Mouse (Mus musculus) gastrocnemius, postnatal 36 days (tissue): Measurements from ENCODE around the gene Epha2. TPM values are rescaled to one million over a fixed set of nuclear protein-coding genes. Genes with fewer than 3 reads are reported as not detected.

Source experiments
- DNase-seq, 2 experiments: peaks; one replicate each; pipeline ENCODE4 v3.0.0; 2022
- intact Hi-C: fragments of 180-260 bp; cut with DNase I; formaldehyde crosslinking; loops from one replicate; pipeline ENCODE4 v1.15.1; 2025
- total RNA-seq, 2 experiments: library from RNA; stranded (reverse); gene quantifications; 2 replicates each; pipeline ENCODE4 v1.2.3; 2021

The Epha2 gene
- total RNA-seq, 2 experiments from 2014 or later = 2.4 to 2.6 TPM

DNA sequence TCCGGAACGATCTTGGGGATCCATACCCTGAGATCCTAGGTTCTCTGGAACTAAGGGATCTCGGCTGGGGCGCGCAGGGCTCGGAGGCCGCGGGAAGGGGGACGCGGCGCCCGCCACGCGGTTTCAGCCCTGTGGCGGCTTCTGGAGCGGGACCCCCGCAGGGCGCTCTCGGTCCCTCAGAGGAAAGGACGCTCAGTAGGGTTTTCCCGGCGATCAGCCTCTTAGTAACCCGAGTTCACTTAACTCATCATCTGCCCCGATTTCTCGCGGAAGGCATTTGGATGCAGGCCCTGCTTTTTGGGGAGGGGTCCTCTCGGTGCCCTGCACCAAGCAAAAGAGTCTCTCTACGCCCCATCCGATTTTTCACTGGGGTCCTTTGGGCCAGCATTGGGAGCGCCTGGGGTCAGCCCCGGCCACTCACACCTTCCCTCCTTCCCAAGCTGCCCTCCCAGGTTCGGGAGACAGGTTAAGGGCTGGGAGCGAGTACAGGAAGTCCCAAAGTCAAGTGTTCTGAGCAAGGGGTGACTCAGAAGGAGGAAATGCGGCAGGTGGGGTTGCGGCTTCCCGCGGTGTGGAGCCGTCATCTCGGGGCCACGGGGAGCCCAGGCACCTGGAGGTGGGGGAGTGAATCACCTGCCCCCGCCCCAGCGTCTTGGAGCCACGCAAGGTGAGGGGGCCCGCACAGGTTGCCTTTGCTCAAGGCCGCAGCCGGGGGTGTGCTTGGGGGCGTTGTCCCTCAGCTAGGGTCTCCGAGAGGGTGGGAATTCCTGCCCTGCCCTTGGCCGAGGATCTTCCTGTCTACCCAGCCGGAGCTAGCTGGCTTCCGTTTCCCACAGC is 769 bp downstream of the Epha2 start:
- intact Hi-C loops = no loop called here
- no peak for DNase-seq

GRCm38 (mm10) chr4:141302428-141303401 is 1.7 kb downstream of the Epha2 start:
- no peak for DNase-seq
- intact Hi-C loops = no loop called here

- no peak for DNase-seq
- intact Hi-C loops = no loop called here
Measured at GRCm38 (mm10) chr4:141303402-141304222, 2.6 kb downstream of the Epha2 start.

DNA sequence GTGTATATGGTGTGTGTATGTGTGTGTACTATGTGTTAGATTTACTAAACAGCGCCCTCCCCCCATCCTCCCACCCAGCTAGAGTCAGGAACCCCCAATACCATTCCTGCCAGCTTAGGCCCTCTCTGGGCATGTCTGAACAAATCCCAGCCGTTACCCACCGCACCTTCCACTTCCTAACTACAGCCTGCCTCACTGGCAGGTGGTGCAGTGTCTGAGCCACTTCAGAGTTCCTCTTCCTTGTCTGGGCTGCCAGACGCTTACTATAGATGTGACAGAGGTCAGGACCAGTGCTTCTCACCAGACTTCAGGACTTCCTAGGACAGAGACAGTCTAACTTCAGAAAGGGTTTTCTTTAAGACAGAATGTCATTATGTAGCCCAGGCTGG is 3.2 kb downstream of the Epha2 start:
- intact Hi-C loops = no loop called here
- no peak for DNase-seq

GRCm38 (mm10) chr4:141306057-141306456 is 5.0 kb downstream of the Epha2 start:
- intact Hi-C loops = no loop called here
- DNase-seq = no peak

GRCm38 (mm10) chr4:141308381-141308780 is 7.3 kb downstream of the Epha2 start:
- intact Hi-C loops = no loop called here
- DNase-seq = no peak

- DNase-seq = no peak
- intact Hi-C loops = no loop called here
Measured at GRCm38 (mm10) chr4:141308857-141309772, 8.1 kb downstream of the Epha2 start.

GRCm38 (mm10) chr4:141309773-141310145 is 8.7 kb downstream of the Epha2 start:
- DNase-seq = no peak

GRCm38 (mm10) chr4:141310191-141310606 is 9.2 kb downstream of the Epha2 start:
- DNase-seq = no peak

More at GRCm38 (mm10) chr4:141309773-141310145, 8.7 kb downstream of the Epha2 start:
- intact Hi-C loops = no loop called here

GRCm38 (mm10) chr4:141311078-141311477 is 10.0 kb downstream of the Epha2 start:
- intact Hi-C loops = no loop called here

More at GRCm38 (mm10) chr4:141310191-141310606, 9.2 kb downstream of the Epha2 start:
- intact Hi-C loops = no loop called here

DNA sequence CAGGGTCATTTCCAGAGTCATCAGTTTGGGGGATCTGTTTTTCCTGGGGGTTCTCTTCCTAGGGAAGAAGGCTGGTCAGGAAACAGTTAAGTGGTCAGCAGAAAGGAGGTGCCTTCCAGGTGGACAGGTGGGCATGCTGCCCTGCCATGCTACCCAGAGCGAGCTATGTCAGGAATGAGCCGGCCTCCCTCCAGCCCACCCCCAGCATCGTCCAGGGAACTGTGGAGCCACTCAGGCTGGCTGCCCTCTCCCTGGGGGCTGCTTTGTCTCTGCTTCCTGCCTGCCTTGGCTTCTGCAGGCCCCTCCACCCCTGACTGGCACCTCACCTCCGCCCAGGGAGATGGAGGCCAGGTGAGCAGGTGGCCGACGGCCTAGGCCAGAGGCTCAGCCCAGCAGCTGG is 10.5 kb downstream of the Epha2 start:
- intact Hi-C loops = no loop called here
- no peak for DNase-seq

More at GRCm38 (mm10) chr4:141311078-141311477, 10.0 kb downstream of the Epha2 start:
- no peak for DNase-seq

GRCm38 (mm10) chr4:141311908-141312307 is 10.9 kb downstream of the Epha2 start:
- DNase-seq = no peak
- intact Hi-C loops = no loop called here

- DNase-seq = no peak
- intact Hi-C loops = no loop called here
Measured at GRCm38 (mm10) chr4:141312513-141313131, 11.6 kb downstream of the Epha2 start.

GRCm38 (mm10) chr4:141313481-141313880 is 12.4 kb downstream of the Epha2 start:
- intact Hi-C loops = no loop called here
- DNase-seq = no peak

- intact Hi-C loops = no loop called here
- DNase-seq = no peak
Measured at GRCm38 (mm10) chr4:141313924-141314323, 12.9 kb downstream of the Epha2 start.

DNA sequence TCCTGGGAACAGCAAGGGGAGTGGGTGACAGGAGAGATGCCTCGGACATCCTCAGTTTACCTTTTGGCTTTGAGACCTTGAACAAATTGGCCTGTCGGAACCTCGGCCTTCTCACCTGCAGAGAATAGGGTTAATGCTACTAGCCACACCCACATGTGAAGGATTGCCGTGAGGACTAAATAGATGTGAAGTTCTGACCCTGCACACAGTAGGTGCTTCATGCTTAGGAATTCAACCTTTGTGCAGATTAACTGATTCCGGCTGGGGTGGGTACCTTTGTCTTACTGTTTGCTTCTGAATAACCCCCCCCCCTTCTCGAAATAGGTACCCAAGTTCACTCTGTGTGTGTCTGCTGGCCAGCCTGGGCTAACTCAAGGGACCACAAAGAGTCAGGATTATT is 13.7 kb downstream of the Epha2 start:
- intact Hi-C loops = no loop called here
- no peak for DNase-seq

- DNase-seq = no peak
- intact Hi-C loops = no loop called here
Measured at GRCm38 (mm10) chr4:141316023-141316422, 15.0 kb downstream of the Epha2 start.

DNA sequence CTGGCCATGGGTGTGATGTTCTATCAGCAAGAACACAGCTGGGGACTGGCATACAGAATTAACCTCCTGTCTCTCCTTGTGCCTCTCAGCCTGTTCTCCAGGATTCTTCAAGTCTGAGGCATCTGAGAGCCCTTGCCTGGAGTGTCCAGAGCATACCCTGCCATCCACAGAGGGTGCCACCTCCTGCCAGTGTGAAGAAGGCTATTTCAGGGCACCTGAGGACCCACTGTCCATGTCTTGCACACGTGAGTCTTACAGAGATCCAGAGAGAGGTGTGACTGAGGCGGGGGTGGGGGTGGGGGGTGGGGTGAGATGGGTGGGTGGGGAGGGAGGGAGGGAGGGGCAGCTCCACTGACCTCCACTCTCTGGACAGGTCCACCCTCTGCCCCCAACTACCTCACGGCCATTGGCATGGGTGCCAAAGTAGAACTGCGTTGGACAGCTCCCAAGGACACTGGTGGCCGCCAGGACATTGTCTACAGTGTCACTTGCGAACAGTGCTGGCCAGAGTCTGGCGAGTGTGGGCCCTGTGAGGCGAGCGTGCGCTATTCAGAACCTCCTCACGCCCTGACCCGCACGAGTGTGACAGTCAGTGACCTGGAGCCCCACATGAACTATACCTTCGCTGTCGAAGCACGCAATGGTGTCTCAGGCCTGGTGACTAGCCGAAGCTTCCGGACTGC is 15.6 kb downstream of the Epha2 start:
- no peak for DNase-seq

More for the DNA sequence above, 15.6 kb downstream of the Epha2 start:
- intact Hi-C loops = no loop called here
